Mouse (Mus musculus): ENCODE data around the gene Zfp36l2. TPM values are rescaled to one million over a fixed set of nuclear protein-coding genes. Genes with fewer than 3 reads are reported as not detected.

Gene Zfp36l2
- total and polyA plus RNA-seq, 3 experiments: 68.5 to 174 (median 93.6) TPM

DNA sequence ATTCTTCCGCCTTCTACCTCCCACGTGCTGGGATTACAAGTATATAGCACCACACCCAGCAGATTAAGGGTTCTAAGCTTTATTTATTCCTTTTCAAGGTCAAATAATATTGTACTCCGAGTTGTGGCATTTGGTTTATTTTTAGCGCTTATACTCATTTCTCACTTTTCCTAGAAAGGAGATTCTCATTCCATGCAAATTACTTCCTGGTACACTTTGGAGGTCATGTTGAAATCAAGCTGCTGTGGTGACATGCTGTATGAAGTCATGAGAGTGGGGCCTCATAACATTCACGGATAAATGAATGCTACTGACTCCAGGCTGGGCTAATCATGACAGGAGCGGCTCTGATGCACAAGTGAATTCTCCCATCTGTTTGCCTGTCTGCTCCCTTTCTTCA, 38.9 kb upstream of the Zfp36l2 start:
- no peak for DNase-seq (ENCODE audit: low read depth, low spot score)
- H3K27ac ChIP-seq (ENCODE audit: control insufficient read depth, low read depth, low read length): no peak overlapping the region

GRCm38 (mm10) chr17:84226231-84226630, 38.5 kb upstream of the Zfp36l2 start:
- Histone ChIP-seq H3K36me3 (ENCODE audit: control insufficient read depth in 1 of 2, insufficient read depth in 2 of 2, low read length in 2 of 2) (peaks cover 0 to 2% of the 10 kb centered on the region in 2 experiments; a peak in 2 of 4 replicates), H3K79me2 (ENCODE audit: control insufficient read depth, insufficient read depth, low read length, poor library complexity) (no peaks in the 10 kb centered on the region)
- DNase-seq (ENCODE audit: low read depth, low spot score): no peak

More for the DNA sequence above, 38.9 kb upstream of the Zfp36l2 start:
- Histone ChIP-seq H3K9ac (ENCODE audit: control insufficient read depth, low read depth, low read length, poor library complexity, severe bottlenecking) (no peak overlapping the region), H3K9me3 (replicated peaks; ENCODE audit: insufficient read depth, low read length) (no peaks in the 10 kb centered on the region), H3K27me3 (ENCODE audit: control insufficient read depth in 1 of 2, insufficient read depth in 2 of 2, low read length in 2 of 2) (no peaks in the 10 kb centered on the region), H3K79me2 (ENCODE audit: control insufficient read depth, insufficient read depth, low read length, poor library complexity) (no peaks in the 10 kb centered on the region), H3K4me3 (ENCODE audit: control insufficient read depth in 1 of 2, insufficient read depth in 1 of 2, low read depth in 2 of 2, low read length in 2 of 2) (no peak overlapping the region), H3K4me1 (ENCODE audit: control insufficient read depth in 1 of 2, insufficient read depth in 2 of 2, low read length in 2 of 2) (no peaks in the 10 kb centered on the region), H3K36me3 (ENCODE audit: control insufficient read depth in 1 of 2, insufficient read depth in 2 of 2, low read length in 2 of 2) (peaks cover 0 to 2% of the 10 kb centered on the region in 2 experiments; a peak in 2 of 4 replicates)
- TF ChIP-seq UBTF (IDR thresholded peaks at IDR 0.05; ENCODE audit: borderline replicate concordance, insufficient read depth, low read depth, low read length) (no peak), MEF2A (IDR thresholded peaks at IDR 0.05; ENCODE audit: extremely low read depth, insufficient replicate concordance, low read depth, low read length, poor library complexity, severe bottlenecking) (no peak), HCFC1 (IDR thresholded peaks at IDR 0.05; ENCODE audit: low read depth, low read length) (no peak), MAX (IDR thresholded peaks at IDR 0.05; ENCODE audit: low read length) (no peak), EP300 (IDR thresholded peaks at IDR 0.05; ENCODE audit: low read depth in 1 of 2, low read length in 2 of 2) (no peak), CTCF (IDR thresholded peaks at IDR 0.05 in 2 of 3, conservative IDR thresholded peaks at IDR 0.05 in 1 of 3; ENCODE audit: control insufficient read depth in 1 of 3, insufficient read depth in 1 of 3, low read depth in 2 of 3, low read length in 3 of 3, poor library complexity in 1 of 3, severe bottlenecking in 1 of 3) (no peak), SMC3 (IDR thresholded peaks at IDR 0.05; ENCODE audit: low read depth, low read length) (no peak), RCOR1 (IDR thresholded peaks at IDR 0.05; ENCODE audit: low read depth, low read length) (no peak), MYC (IDR thresholded peaks at IDR 0.05; ENCODE audit: low read depth, low read length) (no peak), BHLHE40 (IDR thresholded peaks at IDR 0.05; ENCODE audit: borderline replicate concordance, low read depth, low read length) (no peak), ZKSCAN1 (IDR thresholded peaks at IDR 0.05; ENCODE audit: low read depth, low read length) (no peak), GABPA (IDR thresholded peaks at IDR 0.05; ENCODE audit: low read depth, low read length) (no peak)

More at GRCm38 (mm10) chr17:84226231-84226630, 38.5 kb upstream of the Zfp36l2 start:
- Histone ChIP-seq H3K27ac (ENCODE audit: control insufficient read depth, low read depth, low read length) (no peak overlapping the region), H3K4me1 (ENCODE audit: control insufficient read depth in 1 of 2, insufficient read depth in 2 of 2, low read length in 2 of 2) (no peaks in the 10 kb centered on the region), H3K9ac (ENCODE audit: control insufficient read depth, low read depth, low read length, poor library complexity, severe bottlenecking) (no peak overlapping the region), H3K4me3 (ENCODE audit: control insufficient read depth in 1 of 2, insufficient read depth in 1 of 2, low read depth in 2 of 2, low read length in 2 of 2) (no peak overlapping the region), H3K9me3 (replicated peaks; ENCODE audit: insufficient read depth, low read length) (no peaks in the 10 kb centered on the region), H3K27me3 (ENCODE audit: control insufficient read depth in 1 of 2, insufficient read depth in 2 of 2, low read length in 2 of 2) (no peaks in the 10 kb centered on the region)
- TF ChIP-seq ZMIZ1 (IDR thresholded peaks at IDR 0.05; ENCODE audit: low read depth, low read length): no peak
- no peak for TF ChIP-seq USF1 (IDR thresholded peaks at IDR 0.05; ENCODE audit: low read depth, low read length)
- no peak for TF ChIP-seq MEF2A (IDR thresholded peaks at IDR 0.05; ENCODE audit: extremely low read depth, insufficient replicate concordance, low read depth, low read length, poor library complexity, severe bottlenecking)
- no peak for TF ChIP-seq MYB (IDR thresholded peaks at IDR 0.05; ENCODE audit: low read depth, low read length)
- TF ChIP-seq MAFK (IDR thresholded peaks at IDR 0.05; ENCODE audit: borderline replicate concordance, low read depth, low read length): no peak
- no peak for TF ChIP-seq MYC (IDR thresholded peaks at IDR 0.05; ENCODE audit: low read depth, low read length)
- no peak for TF ChIP-seq ZNF384 (IDR thresholded peaks at IDR 0.05; ENCODE audit: low read depth, low read length)
- TF ChIP-seq MXI1 (IDR thresholded peaks at IDR 0.05; ENCODE audit: low read depth, low read length): no peak
